Comparison of ENCODE assay signal across 8 mouse cellular contexts in genomic region chr15:90223969-90224750, GRCm38 (mm10). TPM values are rescaled to one million over a fixed set of nuclear protein-coding genes. Genes with fewer than 3 reads are reported as not detected.
A peak's percentile ranks its signal among the peaks of the same experiment; 100 is the strongest.
DNase-seq lines count a peak whose midpoint lies in the region; ATAC-seq lines count a peak whose summit lies in the region.

Gene Alg10b, plus strand, starts transcription at chr15:90224311.

- peak; percentile 97 for DNase-seq in NIH3T3 (ENCODE audit: low read depth)
- peak; percentile 92 to 94 for DNase-seq in cerebellum, postnatal 10 days
- peak; percentile 70 to 78 for DNase-seq in frontal cortex, postnatal 10 days (ENCODE audit: low spot score in 2 of 2)
- peak; percentile 62 to 64 for DNase-seq in layer of hippocampus, postnatal 25 days (ENCODE audit: extremely low spot score in 1 of 2, low spot score in 1 of 2)
- peak; percentile 83 for DNase-seq in lung, postnatal 25 days (ENCODE audit: low spot score)
- peak; percentile 96 for DNase-seq in retina, embryonic 14.5 days (ENCODE audit: low spot score)
- peak; percentile 86 for DNase-seq in thymus, postnatal 4 days

- under 1% methylated on average over 40 of the region's 59 CpGs for WGBS in hindbrain, embryonic 12.5 days

- peak; percentile 100 for ATAC-seq in hindbrain, embryonic 12.5 days (ENCODE audit: low FRiP score)

- peak within 1 kb of the TSS; percentile 73 for H3K4me2 ChIP-seq in hindbrain, embryonic 12.5 days (replicated peaks)

- peak within 1 kb of the TSS; percentile 94 for H3K9ac ChIP-seq in hindbrain, embryonic 12.5 days

- H3K27me3 ChIP-seq in hindbrain, embryonic 12.5 days: no peaks in the 10 kb centered on the region

- no peaks in the 10 kb centered on the region for H3K9me3 ChIP-seq in hindbrain, embryonic 12.5 days (replicated peaks)

- peak within 1 kb of the TSS; percentile 86 for H3K4me3 ChIP-seq in hindbrain, embryonic 12.5 days

- H3K4me1 ChIP-seq in hindbrain, embryonic 12.5 days: peaks cover 13% of the 10 kb centered on the region

- H3K27ac ChIP-seq in hindbrain, embryonic 12.5 days: peak within 1 kb of the TSS; percentile 87

- peaks cover 25% of the 10 kb centered on the region for H3K36me3 ChIP-seq in hindbrain, embryonic 12.5 days

RNA-seq across cellular contexts. Expression of gene Alg10b, which starts in this region (rescaled TPM):
- polyA plus RNA-seq in hindbrain, embryonic 12.5 days (2016; fragmentation: Nextera tagmentation; extraction: Ambion mirVana): 49.2 and 53.5 TPM in 2 replicates
- total RNA-seq in layer of hippocampus, postnatal 25 days (2021): 10 to 100 TPM; 28.2 to 29.8 TPM

Comparison
In these comparisons a context has a peak if more than half of its experiments do, and no peak if none do; other contexts are left out.
1. Peak in every context shown above with its lines: DNase-seq, ATAC-seq, H3K4me3 ChIP-seq and H3K27ac ChIP-seq.